Mouse (Mus musculus) stomach, postnatal 0 days (tissue): ENCODE data around the gene Nfasc. TPM values are rescaled to one million over a fixed set of nuclear protein-coding genes. Genes with fewer than 3 reads are reported as not detected.

Experiments used
- ATAC-seq: fragments of 200-750 bp; cut with Nextera tagmentation; 2 replicates; pipeline ENCODE4 v1.8.0; 2017; ENCODE audit not compliant: low FRiP score, low TSS enrichment
- DNase-seq: peaks from one replicate; pipeline ENCODE4 v3.0.0-alpha.2; 2016; ENCODE audit warnings: low spot score
- H3K27ac ChIP-seq: fragments of 300-500 bp; sonication (generic); replicated peaks from 2 replicates; pipeline ENCODE4 v1.5.1; 2014; ENCODE audit warnings: mild to moderate bottlenecking, control low read depth
- H3K27me3 ChIP-seq: fragments of 300-500 bp; sonication (generic); 2 replicates; pipeline ENCODE4 v1.6.1; 2014; ENCODE audit warnings: low read length; ENCODE audit not compliant: control insufficient read depth, insufficient read depth
- H3K36me3 ChIP-seq: fragments of 300-500 bp; sonication (generic); 2 replicates; pipeline ENCODE4 v1.6.1; 2014; ENCODE audit warnings: low read length, mixed read lengths; ENCODE audit not compliant: control insufficient read depth, insufficient read depth
- H3K4me1 ChIP-seq: fragments of 300-500 bp; sonication (generic); replicated peaks from 2 replicates; pipeline ENCODE4 v1.6.1; 2014; ENCODE audit warnings: antibody characterized with exemption; ENCODE audit not compliant: control insufficient read depth, insufficient read depth
- H3K4me2 ChIP-seq: fragments of 300-500 bp; sonication (generic); replicated peaks from 2 replicates; pipeline ENCODE4 v1.6.1; 2014; ENCODE audit warnings: low read depth, mild to moderate bottlenecking, control low read depth, moderate library complexity
- H3K4me3 ChIP-seq: fragments of 300-500 bp; sonication (generic); 2 replicates; pipeline ENCODE4 v1.5.1; 2014; ENCODE audit warnings: low read depth, low read length, control low read depth
- H3K9ac ChIP-seq: fragments of 300-500 bp; sonication (generic); 2 replicates; pipeline ENCODE4 v1.6.1; 2014; ENCODE audit warnings: mild to moderate bottlenecking, low read length, control low read depth, mixed read lengths
- H3K9me3 ChIP-seq: fragments of 300-500 bp; sonication (generic); 2 replicates; pipeline ENCODE4 v1.6.1; 2016; ENCODE audit warnings: low read length; ENCODE audit not compliant: control insufficient read depth
- CTCF ChIP-seq: IDR thresholded peaks from 2 replicates; pipeline ENCODE4 v1.5.1; 2016; ENCODE audit warnings: antibody characterized with exemption, low read depth, mild to moderate bottlenecking, moderate library complexity
- EP300 ChIP-seq: optimal IDR thresholded peaks from 2 replicates; pipeline ENCODE3; 2016; ENCODE audit warnings: antibody characterized with exemption
- WGBS: fragments of 180-500 bp; shearing (Covaris S2); extraction: QIAGEN DNeasy Blood & Tissue Kit; methylation state at CpG from one replicate; pipeline ENCODE4 v1.1.7; 2014; 5-methylcytosine and 5-hydroxymethylcytosine counted together
- polyA plus RNA-seq: library from polyadenylated mRNA; unstranded; fragments of >200 nt; fragmentation: Nextera tagmentation; extraction: Ambion mirVana; gene quantifications from 2 replicates; pipeline ENCODE4 v1.2.1, GENCODE M21; 2015

The Nfasc gene
- polyA plus RNA-seq, 1 experiment from 2014 or later, result 0.74 TPM

- Histone ChIP-seq H3K4me3 (no peak overlapping the region), H3K9ac (no peak overlapping the region), H3K27ac (no peak overlapping the region), H3K9me3 (no peaks in the 10 kb centered on the region), H3K36me3 (no peaks in the 10 kb centered on the region), H3K4me2 (no peak overlapping the region), H3K27me3 (no peaks in the 10 kb centered on the region), H3K4me1 (no peaks in the 10 kb centered on the region)
- DNase-seq, result no peak
- no peak for ATAC-seq
- TF ChIP-seq EP300 (no peak), CTCF (no peak)
- WGBS, result 22% methylated on average over 5 of the region's 5 CpGs
Observed at GRCm38 (mm10) chr1:132703467-132703866, 38.1 kb downstream of the Nfasc start.

DNA sequence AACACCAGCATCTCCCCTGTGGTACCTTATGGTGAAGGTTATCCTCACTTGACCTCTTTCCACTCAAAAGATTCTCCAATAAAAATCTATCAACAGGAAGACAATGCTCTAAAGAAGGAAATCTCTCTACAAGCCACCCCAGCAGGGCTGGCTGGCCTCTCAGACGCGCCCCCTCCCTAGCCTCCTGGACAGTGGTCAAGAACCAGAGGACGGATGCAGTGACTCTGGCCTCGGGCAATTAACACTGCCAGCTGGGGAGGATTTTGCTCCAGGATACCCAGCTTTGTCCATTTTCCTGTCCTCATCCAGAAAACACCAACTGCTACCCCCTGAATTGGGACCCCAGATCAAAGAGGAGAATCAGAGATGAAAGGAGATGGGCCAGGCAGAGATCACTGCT, 44.7 kb downstream of the Nfasc start:
- H3K27me3 ChIP-seq, result no peaks in the 10 kb centered on the region
- no peak overlapping the region for H3K9ac ChIP-seq
- no peak overlapping the region for H3K4me3 ChIP-seq
- 78% methylated on average over 4 of the region's 4 CpGs for WGBS
- DNase-seq (no peak), ATAC-seq (no peak)
- H3K4me1 ChIP-seq, result no peaks in the 10 kb centered on the region
- no peak overlapping the region for H3K27ac ChIP-seq
- no peaks in the 10 kb centered on the region for H3K9me3 ChIP-seq
- no peak overlapping the region for H3K4me2 ChIP-seq
- TF ChIP-seq CTCF (no peak), EP300 (no peak)
- no peaks in the 10 kb centered on the region for H3K36me3 ChIP-seq

- no peak for DNase-seq
- no peaks in the 10 kb centered on the region for H3K9me3 ChIP-seq
- no peak for ATAC-seq
Observed at GRCm38 (mm10) chr1:132696232-132696631, 45.4 kb downstream of the Nfasc start.

GRCm38 (mm10) chr1:132694007-132694406, 47.6 kb downstream of the Nfasc start:
- Histone ChIP-seq H3K27me3 (no peaks in the 10 kb centered on the region), H3K9me3 (no peaks in the 10 kb centered on the region), H3K36me3 (no peaks in the 10 kb centered on the region), H3K4me3 (no peak overlapping the region), H3K4me1 (no peaks in the 10 kb centered on the region), H3K9ac (no peak overlapping the region), H3K4me2 (no peak overlapping the region), H3K27ac (no peak overlapping the region)
- DNase-seq (no peak), ATAC-seq (no peak)
- 44% methylated on average over 9 of the region's 9 CpGs for WGBS
- TF ChIP-seq CTCF, result no peak
- no peak for TF ChIP-seq EP300

More at GRCm38 (mm10) chr1:132696232-132696631, 45.4 kb downstream of the Nfasc start:
- TF ChIP-seq CTCF (no peak), EP300 (no peak)
- H3K4me1 ChIP-seq, result no peaks in the 10 kb centered on the region
- H3K4me2 ChIP-seq, result no peak overlapping the region
- WGBS, result 32% methylated on average over 2 of the region's 2 CpGs
- H3K27ac ChIP-seq, result no peak overlapping the region
- no peaks in the 10 kb centered on the region for H3K27me3 ChIP-seq
- no peaks in the 10 kb centered on the region for H3K36me3 ChIP-seq
- no peak overlapping the region for H3K9ac ChIP-seq
- no peak overlapping the region for H3K4me3 ChIP-seq

DNA sequence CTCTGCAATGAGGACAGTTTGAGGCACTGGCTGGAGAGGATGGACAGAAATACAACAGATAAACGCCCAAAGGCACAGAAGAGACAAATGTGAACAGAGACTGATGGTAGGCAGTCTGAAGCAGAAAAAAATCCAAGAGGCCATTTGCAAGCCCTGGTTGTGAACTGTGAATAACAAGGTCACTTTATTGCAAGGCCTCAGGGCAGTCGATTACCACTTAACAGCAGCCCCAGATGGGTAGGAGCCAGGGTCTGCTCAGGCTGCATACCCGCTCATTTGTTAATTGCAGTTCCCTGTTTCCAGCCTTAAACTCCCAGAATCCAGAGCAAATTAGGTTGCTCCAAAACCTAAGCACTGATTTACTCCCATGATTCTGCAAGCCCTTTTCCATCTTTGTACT, 52.4 kb downstream of the Nfasc start:
- Histone ChIP-seq H3K4me3 (no peak overlapping the region), H3K9ac (no peak overlapping the region), H3K36me3 (no peaks in the 10 kb centered on the region), H3K4me1 (no peaks in the 10 kb centered on the region), H3K27ac (no peak overlapping the region), H3K4me2 (no peak overlapping the region), H3K27me3 (no peaks in the 10 kb centered on the region), H3K9me3 (no peaks in the 10 kb centered on the region)
- TF ChIP-seq CTCF (no peak), EP300 (no peak)
- ATAC-seq, result no peak
- WGBS, result 70% methylated on average over 3 of the region's 3 CpGs
- DNase-seq, result no peak

DNA sequence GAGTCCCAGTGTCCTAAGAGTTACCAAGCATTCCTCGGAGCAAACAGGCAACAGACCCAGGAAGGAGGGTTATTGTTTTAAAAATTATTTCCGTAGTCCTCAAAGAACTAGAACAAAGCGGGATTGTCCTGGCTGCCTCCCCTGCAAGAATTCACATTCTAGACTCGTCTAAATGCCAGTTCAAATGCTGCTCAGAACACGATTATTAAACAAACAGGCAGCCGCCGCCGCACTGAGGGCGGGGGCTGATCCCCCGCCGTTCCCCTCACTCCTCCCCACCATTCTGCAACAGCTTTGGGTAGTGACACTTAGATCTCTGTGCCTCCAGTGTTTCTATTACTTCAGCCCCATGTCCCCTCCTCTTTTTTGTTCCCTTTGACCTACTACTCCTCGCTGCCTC, 62.7 kb downstream of the Nfasc start:
- no peaks in the 10 kb centered on the region for H3K4me1 ChIP-seq
- DNase-seq (no peak), ATAC-seq (no peak)
- no peaks in the 10 kb centered on the region for H3K36me3 ChIP-seq
- 40% methylated on average over 12 of the region's 12 CpGs for WGBS
- no peaks in the 10 kb centered on the region; the same call in 1 of the 2 replicates for H3K27me3 ChIP-seq
- H3K9ac ChIP-seq, result no peak overlapping the region
- H3K4me3 ChIP-seq, result no peak overlapping the region
- no peak overlapping the region for H3K4me2 ChIP-seq
- H3K27ac ChIP-seq, result no peak overlapping the region
- TF ChIP-seq CTCF, result no peak
- no peak for TF ChIP-seq EP300
- H3K9me3 ChIP-seq, result no peaks in the 10 kb centered on the region
